Mouse (Mus musculus) small intestine, adult 10 weeks (tissue): ENCODE measurements around the gene Slc35g3. TPM values are rescaled to one million over a fixed set of nuclear protein-coding genes. Genes with fewer than 3 reads are reported as not detected.

Experiments
- polyA plus RNA-seq: library from polyadenylated mRNA; stranded (reverse); fragments of 350-450 nt; fragmentation: Illumina TruSeq; extraction: RNeasy Lipid Tissue Mini Kit (QIAGEN cat#74804); gene quantifications from one replicate; pipeline ENCODE4 v1.2.3, GENCODE M21; 2014; ENCODE audit warnings: low replicate concordance

Gene Slc35g3
- polyA plus RNA-seq, result not detected

GRCm38 (mm10) chr11:69761868-69762267 lies at the start of gene Slc35g3:
Gene Slc35g3, minus strand, starts transcription at chr11:69761968.

GRCm38 (mm10) chr11:69804972-69805909 lies 43.5 kb upstream of the Slc35g3 start, which contains the start of gene Tmem102:
Gene Tmem102, minus strand, starts transcription at chr11:69805624.

GRCm38 (mm10) chr11:69801379-69801977 lies 39.7 kb upstream of the Slc35g3 start, which contains the start of gene Fgf11:
Gene Fgf11, minus strand, starts transcription at chr11:69801857.

GRCm38 (mm10) chr11:69795168-69795982 lies 33.6 kb upstream of the Slc35g3 start, which contains the start of gene Chrnb1:
Gene Chrnb1, minus strand, starts transcription at chr11:69795943.

GRCm38 (mm10) chr11:69765221-69766125 lies 3.7 kb upstream of the Slc35g3 start, which contains the start of gene Zbtb4:
Gene Zbtb4, plus strand, starts transcription at chr11:69765912.

GRCm38 (mm10) chr11:69758478-69758970 lies 3.2 kb downstream of the Slc35g3 start, which contains the start of gene Polr2a:
Gene Polr2a, minus strand, starts transcription at chr11:69758637.

Other genes with a start within 250 kb of the Slc35g3 start
- gene Dnah2, start 212.9 kb downstream of the Slc35g3 start, polyA plus RNA-seq, result 0.37 TPM
- gene Efnb3, start 201.8 kb downstream of the Slc35g3 start, polyA plus RNA-seq, result not detected
- 0.59 TPM for gene Wrap53, start 181.7 kb downstream of the Slc35g3 start, polyA plus RNA-seq
- 2.7 TPM for gene Trp53, start 181.6 kb downstream of the Slc35g3 start, polyA plus RNA-seq
- 2.6 TPM for gene Atp1b2, start 156.0 kb downstream of the Slc35g3 start, polyA plus RNA-seq
- not detected for gene Shbg, start 144.1 kb downstream of the Slc35g3 start, polyA plus RNA-seq
- 0.97 TPM for gene Sat2, start 139.9 kb downstream of the Slc35g3 start, polyA plus RNA-seq
- gene Fxr2, start 129.0 kb downstream of the Slc35g3 start, polyA plus RNA-seq, result 7.3 TPM
- not detected for gene Sox15, start 106.7 kb downstream of the Slc35g3 start, polyA plus RNA-seq
- 15.1 TPM for gene Mpdu1, start 99.3 kb downstream of the Slc35g3 start, polyA plus RNA-seq
- gene Cd68, start 95.8 kb downstream of the Slc35g3 start, polyA plus RNA-seq, result 1.7 TPM
- 261 TPM for gene Eif4a1, start 89.5 kb downstream of the Slc35g3 start, polyA plus RNA-seq
- gene Senp3, start 79.9 kb downstream of the Slc35g3 start, polyA plus RNA-seq, result 73.2 TPM
- gene Tnfsf13, start 76.2 kb downstream of the Slc35g3 start, polyA plus RNA-seq, result 26.8 TPM
- gene Tnfsf12, start 66.1 kb downstream of the Slc35g3 start, polyA plus RNA-seq, result 0.41 TPM
- gene Tnfsfm13, start 65.9 kb downstream of the Slc35g3 start, polyA plus RNA-seq, result 3.9 TPM
- gene Polr2a, start 3.3 kb downstream of the Slc35g3 start, polyA plus RNA-seq, result 15.6 TPM
- gene Zbtb4, start 3.9 kb upstream of the Slc35g3 start, polyA plus RNA-seq, result 8.3 TPM
- gene Chrnb1, start 34.0 kb upstream of the Slc35g3 start, polyA plus RNA-seq, result 4.4 TPM
- 4.6 TPM for gene Fgf11, start 39.9 kb upstream of the Slc35g3 start, polyA plus RNA-seq
- 10.2 TPM for gene Tmem102, start 43.7 kb upstream of the Slc35g3 start, polyA plus RNA-seq
- not detected for gene Gm39566, start 53.3 kb upstream of the Slc35g3 start, polyA plus RNA-seq
- not detected for gene Spem2, start 56.5 kb upstream of the Slc35g3 start, polyA plus RNA-seq
- not detected for gene Spem1, start 60.2 kb upstream of the Slc35g3 start, polyA plus RNA-seq
- 0.15 TPM for gene Nlgn2, start 75.8 kb upstream of the Slc35g3 start, polyA plus RNA-seq
- gene Tmem256, start 76.5 kb upstream of the Slc35g3 start, polyA plus RNA-seq, result 4.2 TPM
- gene Plscr3, start 84.4 kb upstream of the Slc35g3 start, polyA plus RNA-seq, result 0.33 TPM
- gene Tnk1, start 96.8 kb upstream of the Slc35g3 start, polyA plus RNA-seq, result 5.0 TPM
- not detected for gene Tmem95, start 116.0 kb upstream of the Slc35g3 start, polyA plus RNA-seq
- 1.4 TPM for gene Kctd11, start 119.4 kb upstream of the Slc35g3 start, polyA plus RNA-seq
- gene Acap1, start 133.6 kb upstream of the Slc35g3 start, polyA plus RNA-seq, result 0.67 TPM
- 7.0 TPM for gene 2810408A11Rik, start 139.0 kb upstream of the Slc35g3 start, polyA plus RNA-seq
- gene Neurl4, start 139.1 kb upstream of the Slc35g3 start, polyA plus RNA-seq, result 1.6 TPM
- 10.7 TPM for gene Gps2, start 151.9 kb upstream of the Slc35g3 start, polyA plus RNA-seq
- 136 TPM for gene Eif5a, start 160.0 kb upstream of the Slc35g3 start, polyA plus RNA-seq
- 2.3 TPM for gene Ybx2, start 173.8 kb upstream of the Slc35g3 start, polyA plus RNA-seq
- gene Slc2a4, start 186.2 kb upstream of the Slc35g3 start, polyA plus RNA-seq, result 0.33 TPM
- 140 TPM for gene Cldn7, start 202.8 kb upstream of the Slc35g3 start, polyA plus RNA-seq
- gene Ctdnep1, start 219.2 kb upstream of the Slc35g3 start, polyA plus RNA-seq, result 41.0 TPM
- gene Elp5, start 220.5 kb upstream of the Slc35g3 start, polyA plus RNA-seq, result 3.9 TPM
- 558 TPM for gene Gabarap, start 229.2 kb upstream of the Slc35g3 start, polyA plus RNA-seq
- 14.8 TPM for gene Phf23, start 233.8 kb upstream of the Slc35g3 start, polyA plus RNA-seq
- gene Dvl2, start 238.6 kb upstream of the Slc35g3 start, polyA plus RNA-seq, result not detected